Mouse (Mus musculus) liver, embryonic 11.5 days (tissue): ENCODE results near the gene Adamts10. TPM values are rescaled to one million over a fixed set of nuclear protein-coding genes. Genes with fewer than 3 reads are reported as not detected.
A peak's percentile ranks its signal among the peaks of the same experiment; 100 is the strongest.

Source experiments
- ATAC-seq: fragments of 200-750 bp; cut with Nextera tagmentation; replicated peaks from 2 replicates; pipeline ENCODE4 v1.8.0; 2017; ENCODE audit warnings: moderate number of reproducible peaks, mild to moderate bottlenecking, moderate TSS enrichment, moderate library complexity; ENCODE audit not compliant: low FRiP score
- DNase-seq: peaks from one replicate; pipeline ENCODE4 v3.0.0-alpha.2; 2017; ENCODE audit warnings: low spot score
- H3K27ac ChIP-seq: fragments of 300-500 bp; sonication (generic); 2 replicates; pipeline ENCODE4 v1.5.1; 2014; ENCODE audit warnings: mild to moderate bottlenecking, low read depth, low read length, control low read depth
- H3K27me3 ChIP-seq: fragments of 300-500 bp; sonication (generic); replicated peaks from 2 replicates; pipeline ENCODE4 v1.6.1; 2014; ENCODE audit warnings: low read length, mixed read lengths; ENCODE audit not compliant: control insufficient read depth, insufficient read depth
- H3K36me3 ChIP-seq: fragments of 300-500 bp; sonication (generic); 2 replicates; pipeline ENCODE4 v1.6.1; 2014; ENCODE audit warnings: mild to moderate bottlenecking, low read length, moderate library complexity, mixed read lengths; ENCODE audit not compliant: control insufficient read depth, insufficient read depth
- H3K4me1 ChIP-seq: fragments of 300-500 bp; sonication (generic); replicated peaks from 2 replicates; pipeline ENCODE4 v1.6.1; 2014; ENCODE audit warnings: low read length, mixed read lengths; ENCODE audit not compliant: control insufficient read depth, insufficient read depth
- H3K4me2 ChIP-seq: fragments of 300-500 bp; sonication (generic); 2 replicates; pipeline ENCODE4 v1.6.1; 2014; ENCODE audit warnings: mild to moderate bottlenecking, control low read depth, moderate library complexity
- H3K4me3 ChIP-seq: fragments of 300-500 bp; sonication (generic); 2 replicates; pipeline ENCODE4 v1.5.1; 2014; ENCODE audit warnings: low read depth, low read length, control low read depth
- H3K9ac ChIP-seq: fragments of 300-500 bp; sonication (generic); 2 replicates; pipeline ENCODE4 v1.6.1; 2014; ENCODE audit warnings: low read depth, low read length, control low read depth
- H3K9me3 ChIP-seq: fragments of 300-500 bp; sonication (generic); 2 replicates; pipeline ENCODE4 v1.6.1; 2016; ENCODE audit warnings: low read length, inconsistent platforms, mixed read lengths; ENCODE audit not compliant: control insufficient read depth
- WGBS: fragments of 180-500 bp; shearing (Covaris S2); extraction: QIAGEN DNeasy Blood & Tissue Kit; methylation state at CpG from one replicate; pipeline ENCODE4 v1.1.7; 2014; 5-methylcytosine and 5-hydroxymethylcytosine counted together
- polyA plus RNA-seq: library from polyadenylated mRNA; unstranded; fragments of >200 nt; fragmentation: Nextera tagmentation; extraction: Ambion mirVana; gene quantifications from 2 replicates; pipeline ENCODE4 v1.2.1, GENCODE M21; 2014

Adamts10 gene
- 26.8 and 33.3 TPM in 2 replicates for polyA plus RNA-seq

- peaks cover 4% of the 10 kb centered on the region; the same call in 1 of the 2 replicates for H3K36me3 ChIP-seq
- no peaks in the 10 kb centered on the region for H3K9me3 ChIP-seq
- H3K4me1 ChIP-seq = peaks cover 12% of the 10 kb centered on the region
- peak within 1 kb of the TSS; percentile 73 for H3K9ac ChIP-seq
- H3K27ac ChIP-seq = peak within 1 kb of the TSS; percentile 45
- DNase-seq (peak; percentile 81), ATAC-seq (peak; percentile 65)
- H3K4me2 ChIP-seq = peak within 1 kb of the TSS; percentile 72
- peak within 1 kb of the TSS; percentile 64 for H3K4me3 ChIP-seq
- H3K27me3 ChIP-seq = no peaks in the 10 kb centered on the region
- under 1% methylated on average over 43 of the region's 44 CpGs for WGBS
Observed at GRCm38 (mm10) chr17:33523918-33524755, at the start of gene Adamts10. Gene Adamts10 (plus strand): TSS chr17:33524204.

GRCm38 (mm10) chr17:33484020-33484419 is 40.0 kb upstream of the Adamts10 start:
- no peaks in the 10 kb centered on the region for H3K9me3 ChIP-seq
- no peak overlapping the region for H3K9ac ChIP-seq
- H3K27ac ChIP-seq = no peak overlapping the region
- no peak overlapping the region for H3K4me2 ChIP-seq
- 40% methylated on average over 6 of the region's 6 CpGs for WGBS
- no peaks in the 10 kb centered on the region for H3K36me3 ChIP-seq
- H3K4me3 ChIP-seq = no peak overlapping the region
- ATAC-seq (no peak), DNase-seq (no peak)
- H3K27me3 ChIP-seq = no peaks in the 10 kb centered on the region
- no peaks in the 10 kb centered on the region for H3K4me1 ChIP-seq

- Histone ChIP-seq H3K27me3 (no peaks in the 10 kb centered on the region), H3K4me1 (no peaks in the 10 kb centered on the region), H3K4me3 (no peak overlapping the region), H3K36me3 (no peaks in the 10 kb centered on the region), H3K4me2 (no peak overlapping the region), H3K9me3 (no peaks in the 10 kb centered on the region), H3K27ac (no peak overlapping the region), H3K9ac (no peak overlapping the region)
- WGBS = 69% methylated on average over 2 of the region's 2 CpGs
- no peak for ATAC-seq
- DNase-seq = no peak
Observed at GRCm38 (mm10) chr17:33487211-33487610, 36.8 kb upstream of the Adamts10 start.

GRCm38 (mm10) chr17:33487652-33488051 is 36.4 kb upstream of the Adamts10 start:
- Histone ChIP-seq H3K9ac (no peak overlapping the region), H3K4me2 (no peak overlapping the region), H3K4me1 (no peaks in the 10 kb centered on the region), H3K27me3 (no peaks in the 10 kb centered on the region), H3K9me3 (no peaks in the 10 kb centered on the region), H3K36me3 (no peaks in the 10 kb centered on the region), H3K27ac (no peak overlapping the region), H3K4me3 (no peak overlapping the region)
- whole genome bisulfite sequencing = 81% methylated on average over 1 of the region's 1 CpGs
- no peak for ATAC-seq
- no peak for DNase-seq

GRCm38 (mm10) chr17:33491371-33491770 is 32.6 kb upstream of the Adamts10 start:
- Histone ChIP-seq H3K9me3 (no peaks in the 10 kb centered on the region), H3K27ac (no peak overlapping the region), H3K4me3 (no peak overlapping the region), H3K4me1 (no peaks in the 10 kb centered on the region), H3K27me3 (no peaks in the 10 kb centered on the region), H3K4me2 (no peak overlapping the region), H3K36me3 (no peaks in the 10 kb centered on the region), H3K9ac (no peak overlapping the region)
- 81% methylated on average over 2 of the region's 2 CpGs for WGBS
- no peak for ATAC-seq
- DNase-seq = no peak

GRCm38 (mm10) chr17:33493065-33493464 is 30.9 kb upstream of the Adamts10 start:
- Histone ChIP-seq H3K27me3 (no peaks in the 10 kb centered on the region), H3K9me3 (no peaks in the 10 kb centered on the region), H3K27ac (no peak overlapping the region), H3K4me3 (no peak overlapping the region), H3K9ac (no peak overlapping the region), H3K4me2 (no peak overlapping the region), H3K36me3 (no peaks in the 10 kb centered on the region), H3K4me1 (0 out of 2 replicates have a peak, but pooled peaks cover under 1% of the 10 kb centered on the region)
- DNase-seq = no peak
- no peak for ATAC-seq
- 63% methylated on average over 6 of the region's 6 CpGs for WGBS

GRCm38 (mm10) chr17:33494586-33494985 is 29.4 kb upstream of the Adamts10 start:
- Histone ChIP-seq H3K4me3 (no peak overlapping the region), H3K27me3 (no peaks in the 10 kb centered on the region), H3K9me3 (no peaks in the 10 kb centered on the region), H3K27ac (no peak overlapping the region), H3K36me3 (no peaks in the 10 kb centered on the region), H3K4me2 (no peak overlapping the region), H3K9ac (no peak overlapping the region), H3K4me1 (0 out of 2 replicates have a peak, but pooled peaks cover 2% of the 10 kb centered on the region)
- ATAC-seq = no peak
- no peak for DNase-seq

GRCm38 (mm10) chr17:33498918-33499317 is 25.1 kb upstream of the Adamts10 start:
- Histone ChIP-seq H3K36me3 (no peaks in the 10 kb centered on the region), H3K4me2 (no peak overlapping the region), H3K9me3 (no peaks in the 10 kb centered on the region), H3K4me3 (no peak overlapping the region), H3K27me3 (no peaks in the 10 kb centered on the region), H3K9ac (no peak overlapping the region), H3K4me1 (0 out of 2 replicates have a peak, but pooled peaks cover 2% of the 10 kb centered on the region), H3K27ac (peak overlapping the region; percentile 53; the same call in 1 of the 2 replicates)
- ATAC-seq = peak; percentile 93
- no peak for DNase-seq
- WGBS = 45% methylated on average over 1 of the region's 1 CpGs

- Histone ChIP-seq H3K9ac (no peak overlapping the region), H3K27ac (no peak overlapping the region), H3K36me3 (no peaks in the 10 kb centered on the region), H3K9me3 (no peaks in the 10 kb centered on the region), H3K4me2 (no peak overlapping the region), H3K27me3 (no peaks in the 10 kb centered on the region), H3K4me1 (no peaks in the 10 kb centered on the region), H3K4me3 (no peak overlapping the region)
- 92% methylated on average over 1 of the region's 1 CpGs for WGBS
- no peak for DNase-seq
- ATAC-seq = no peak
Observed at GRCm38 (mm10) chr17:33508386-33508785, 15.6 kb upstream of the Adamts10 start.
